Mouse (Mus musculus) layer of hippocampus, postnatal 25 days (tissue): ENCODE data around the gene Jsrp1. TPM values are rescaled to one million over a fixed set of nuclear protein-coding genes. Genes with fewer than 3 reads are reported as not detected.
"Not testable (repeated sequence)": the region's sequence is repeated elsewhere in the genome, so short reads cannot be mapped to it uniquely, and the experiment has no call there.

Experiments
- DNase-seq, 2 experiments: peaks; one replicate each; pipeline ENCODE4 v3.0.0; 2022; ENCODE audit warnings: mixed read lengths in 2 of 2, low spot score in 1 of 2; ENCODE audit errors: extremely low spot score in 1 of 2
- total RNA-seq, 2 experiments: library from RNA; stranded (reverse); gene quantifications; 2 replicates each; pipeline ENCODE4 v1.2.3; 2021

Jsrp1 gene
- total RNA-seq, 2 experiments from 2014 or later = 2.5 to 3.5 TPM

DNA sequence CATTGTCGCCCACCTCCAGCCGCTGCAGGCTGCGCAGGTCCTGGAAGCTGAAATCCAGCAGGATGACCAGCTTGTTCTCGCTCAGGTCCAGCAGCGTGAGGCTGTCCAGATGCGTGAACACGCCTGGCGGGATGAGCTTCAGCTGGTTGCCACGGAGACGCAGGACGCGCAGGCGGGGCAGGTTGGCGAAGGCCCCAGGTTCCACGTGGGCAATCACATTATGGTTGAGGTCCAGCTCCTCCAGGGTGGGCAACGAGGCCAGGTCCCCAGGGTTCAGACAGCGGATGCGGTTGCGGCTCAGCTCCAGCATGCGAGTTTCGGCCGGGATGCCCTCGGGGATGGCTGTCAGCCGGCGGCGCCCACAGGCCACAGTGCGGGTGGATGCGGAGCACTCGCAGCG is 22.3 kb upstream of the Jsrp1 start:
- DNase-seq = no peak

DNA sequence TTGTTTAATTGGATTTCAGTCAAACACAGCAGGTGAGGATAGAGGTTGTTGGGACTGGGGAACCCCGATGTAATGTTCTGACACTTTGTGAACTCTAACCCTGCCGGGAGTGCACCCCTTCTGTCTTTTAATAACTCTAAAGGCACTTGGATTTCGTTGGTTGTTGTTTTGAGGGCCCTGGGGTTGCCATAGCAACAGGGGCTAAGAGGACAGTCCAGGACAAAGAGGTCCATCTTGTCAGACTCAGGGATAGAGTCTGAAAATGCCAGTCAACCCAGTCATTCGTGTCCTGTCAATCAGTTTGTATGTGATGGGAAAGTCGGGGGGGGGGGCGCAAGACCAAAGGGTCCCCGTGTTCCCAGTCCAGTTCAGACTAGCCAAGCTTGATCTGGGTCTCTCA is 19.5 kb upstream of the Jsrp1 start:
- no peak for DNase-seq

DNA sequence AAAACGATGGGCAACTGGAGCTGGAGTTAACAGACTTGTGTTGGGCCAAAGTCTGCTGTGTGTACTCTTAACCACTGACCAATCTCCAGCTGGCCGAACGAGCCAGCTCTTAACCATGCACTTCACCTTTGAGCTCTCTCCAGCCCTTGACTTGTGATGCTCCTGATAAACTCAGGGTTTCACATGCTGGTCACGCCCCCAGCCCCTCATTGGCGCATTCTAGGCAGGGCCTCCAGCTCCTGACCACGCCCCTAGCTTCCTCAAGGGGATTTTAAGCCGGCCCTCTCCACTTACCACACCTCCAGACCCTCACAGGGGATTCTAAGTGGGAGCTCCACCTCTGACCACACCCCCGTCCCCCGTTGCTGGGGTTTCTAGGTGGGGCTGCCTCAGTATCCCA is 17.8 kb upstream of the Jsrp1 start:
- DNase-seq = no peak

DNA sequence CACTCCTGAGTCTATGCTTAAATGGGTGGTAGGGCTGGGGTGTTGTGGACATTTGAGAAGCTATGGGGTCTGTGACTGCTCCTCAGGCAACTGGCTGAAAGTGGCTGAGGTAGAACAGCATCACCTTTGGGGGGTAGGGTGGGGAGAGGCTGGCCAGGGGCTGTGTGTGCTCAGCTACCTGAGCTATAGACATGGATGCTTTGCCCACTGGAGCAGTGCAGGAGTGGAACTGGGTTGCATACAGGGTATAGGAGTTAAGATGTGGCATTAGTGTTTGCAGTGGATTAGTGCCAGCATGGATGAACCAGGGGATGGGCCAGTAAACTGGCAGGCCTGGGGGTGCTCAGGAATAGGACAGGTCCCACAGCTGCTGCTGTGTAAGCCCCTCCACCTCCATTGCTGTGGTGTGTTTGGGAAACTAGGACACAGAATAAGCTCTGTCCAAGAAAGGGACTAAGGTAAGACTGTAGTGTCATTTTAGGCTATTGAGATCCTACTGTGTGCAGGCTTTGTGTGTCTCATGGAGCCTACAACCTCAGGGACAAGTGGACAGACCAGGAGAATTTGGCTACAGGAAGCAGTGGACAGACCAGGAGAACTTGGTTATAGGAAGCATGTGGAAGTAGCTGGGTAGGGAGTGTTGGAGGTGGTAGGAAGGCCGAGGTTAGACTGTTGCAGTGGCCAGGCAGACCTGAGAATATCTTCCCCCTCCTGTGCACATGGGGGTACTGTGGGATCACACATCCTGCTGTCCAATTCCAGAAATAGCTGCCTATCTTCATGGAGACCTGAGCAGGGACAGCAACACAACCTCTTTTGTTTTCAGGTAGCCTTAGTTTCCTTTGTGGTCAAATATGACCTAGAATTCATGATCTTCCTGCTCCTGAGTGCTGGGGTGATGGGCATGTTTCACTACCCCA is 16.3 kb upstream of the Jsrp1 start:
- DNase-seq = no peak

DNA sequence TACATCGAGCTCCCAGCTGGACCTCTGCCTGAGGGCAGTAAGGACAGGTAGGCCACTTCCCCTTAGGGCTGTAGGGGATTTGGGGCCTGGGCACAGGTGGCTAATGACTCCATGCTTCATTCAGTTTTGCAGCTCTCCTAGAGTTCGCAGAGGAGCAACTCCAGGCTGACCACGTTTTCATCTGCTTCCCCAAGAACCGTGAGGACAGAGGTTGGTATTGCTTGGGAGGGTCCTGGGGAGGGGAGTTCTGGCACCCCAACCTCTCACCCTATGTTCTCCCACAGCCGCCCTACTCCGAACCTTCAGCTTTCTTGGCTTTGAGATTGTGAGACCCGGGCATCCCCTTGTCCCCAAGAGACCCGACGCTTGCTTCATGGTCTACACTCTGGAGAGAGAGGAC is 15.3 kb upstream of the Jsrp1 start:
- DNase-seq = not testable (repeated sequence)

DNA sequence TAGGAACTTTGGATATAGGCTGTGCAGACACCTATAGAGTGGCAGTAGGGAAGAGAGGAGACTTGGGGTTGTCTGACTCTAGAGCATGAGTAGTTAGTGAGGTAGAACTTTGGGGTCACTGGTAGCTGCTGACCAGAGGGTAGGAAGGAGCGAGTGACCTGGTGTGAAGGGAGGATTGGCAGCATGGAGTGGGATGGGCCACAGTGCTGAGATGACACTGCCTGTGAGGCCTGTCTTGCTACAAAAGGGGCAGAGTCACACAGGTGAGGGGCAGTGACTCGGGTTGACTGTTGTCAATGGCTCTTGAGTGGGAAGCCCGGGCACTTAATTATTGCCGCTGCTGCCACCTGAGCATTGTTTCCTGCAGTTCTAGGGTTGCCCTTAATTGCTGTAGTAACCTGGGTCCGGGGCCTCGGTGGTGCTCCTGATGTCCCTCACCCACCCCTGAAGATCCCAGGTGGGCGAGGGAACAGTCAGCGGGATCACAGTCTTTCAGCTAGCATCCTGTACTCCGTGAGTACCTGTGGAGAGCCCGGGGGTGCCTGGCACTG is 14.6 kb upstream of the Jsrp1 start:
- DNase-seq = no peak

DNA sequence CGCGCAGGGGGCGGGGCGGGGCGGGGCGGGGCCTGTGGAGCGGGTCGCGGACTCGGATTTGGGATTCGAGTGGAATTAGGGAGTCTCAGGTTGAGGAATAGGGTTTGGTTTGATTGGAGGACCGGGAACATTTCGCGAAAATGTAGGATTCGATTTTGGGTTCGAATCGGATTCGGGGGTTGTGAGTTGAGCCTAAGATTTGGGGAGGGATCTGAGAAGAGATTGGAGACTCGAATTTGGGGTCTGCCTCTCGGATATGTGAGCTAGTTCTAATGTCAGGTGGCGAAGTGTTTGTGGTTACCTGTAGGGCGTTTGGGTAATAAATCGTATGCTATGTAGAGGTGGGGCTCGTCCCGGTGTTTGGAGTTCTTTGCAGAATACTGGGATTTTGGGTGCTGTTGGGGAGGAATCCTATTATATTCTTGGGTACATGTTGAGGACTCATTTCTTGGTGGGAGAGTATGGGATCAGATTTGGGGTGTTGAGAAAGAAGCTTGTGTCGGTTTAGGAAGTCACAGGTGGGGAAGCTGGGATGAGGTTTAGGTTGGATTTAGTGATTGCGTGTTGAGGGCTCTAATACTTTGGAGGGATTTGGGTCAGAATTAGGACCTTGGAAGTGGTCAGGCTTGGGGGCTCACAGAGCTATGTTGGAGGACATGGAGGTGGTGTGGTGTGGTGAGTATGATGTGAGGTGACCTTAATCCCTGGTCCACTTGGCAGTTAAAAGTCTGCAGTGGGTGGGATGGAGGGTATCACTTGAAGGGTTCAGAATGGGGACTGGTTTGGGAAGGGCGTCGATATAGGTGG is 14.0 kb upstream of the Jsrp1 start:
- DNase-seq = no peak

DNA sequence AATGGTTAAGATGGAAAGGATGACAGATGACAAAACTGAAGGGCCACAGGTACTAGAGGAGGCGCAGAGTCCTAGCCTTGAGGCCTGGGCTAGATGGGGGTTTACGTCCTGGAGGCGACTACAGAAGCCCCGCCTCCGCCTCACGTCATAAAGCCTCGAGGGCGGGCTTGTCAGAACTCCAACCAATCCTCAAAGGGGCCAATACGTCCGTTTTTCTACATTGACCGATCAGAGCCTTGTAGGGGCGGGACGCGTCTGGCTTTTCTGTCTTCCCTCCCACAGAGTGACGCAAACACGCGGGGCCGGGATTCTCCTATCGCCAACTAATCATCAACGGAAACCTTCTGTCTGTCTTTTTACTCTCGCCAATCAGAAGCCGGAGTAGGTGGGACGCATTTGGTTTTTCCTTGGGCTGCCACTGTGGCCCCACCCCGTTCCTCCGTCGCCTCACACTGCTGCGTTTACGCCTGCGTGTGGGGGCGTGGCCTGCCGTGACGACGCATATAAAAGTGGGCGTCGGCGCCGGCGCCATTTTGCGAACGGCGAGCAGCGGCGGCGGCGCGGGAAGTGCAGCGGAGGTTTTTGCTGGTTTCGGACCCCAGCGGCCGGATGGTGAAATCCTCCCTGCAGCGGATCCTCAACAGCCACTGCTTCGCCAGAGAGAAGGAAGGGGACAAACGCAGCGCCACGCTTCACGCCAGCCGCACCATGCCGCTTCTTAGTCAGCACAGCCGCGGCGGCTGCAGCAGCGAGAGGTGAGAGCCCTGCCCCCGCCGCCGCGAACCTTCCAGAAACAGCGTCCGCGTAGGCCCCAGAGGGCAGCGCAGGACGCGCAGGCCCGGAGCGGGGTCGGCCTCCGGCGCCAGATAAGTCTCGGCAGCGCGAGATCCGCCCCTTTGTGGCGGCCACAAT is 13.1 kb upstream of the Jsrp1 start, which contains the start of gene Oaz1:
Oaz1 (plus strand) TSS at position 506 of the 912 bp plus-strand sequence.
- DNase-seq = peak; percentile 93 to 94

DNA sequence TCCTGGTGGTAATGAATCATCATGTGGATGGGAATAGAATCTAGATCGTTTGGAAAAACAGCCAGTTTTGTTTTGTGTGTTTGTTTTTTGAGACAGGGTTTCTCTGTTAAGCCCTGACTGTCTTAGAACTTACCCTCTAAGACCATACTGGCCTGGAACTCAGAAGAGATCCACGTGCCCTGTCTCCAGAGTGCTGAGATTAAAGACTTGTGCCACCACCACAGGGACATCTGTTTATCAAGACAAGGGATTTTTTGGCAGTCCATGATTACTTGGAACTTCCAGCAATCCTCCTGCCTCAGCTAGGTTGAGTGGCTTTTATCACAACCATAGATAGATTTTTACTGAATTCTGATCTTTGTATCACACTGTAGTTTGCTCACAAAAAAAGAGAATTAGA is 11.5 kb upstream of the Jsrp1 start:
- no peak for DNase-seq

DNA sequence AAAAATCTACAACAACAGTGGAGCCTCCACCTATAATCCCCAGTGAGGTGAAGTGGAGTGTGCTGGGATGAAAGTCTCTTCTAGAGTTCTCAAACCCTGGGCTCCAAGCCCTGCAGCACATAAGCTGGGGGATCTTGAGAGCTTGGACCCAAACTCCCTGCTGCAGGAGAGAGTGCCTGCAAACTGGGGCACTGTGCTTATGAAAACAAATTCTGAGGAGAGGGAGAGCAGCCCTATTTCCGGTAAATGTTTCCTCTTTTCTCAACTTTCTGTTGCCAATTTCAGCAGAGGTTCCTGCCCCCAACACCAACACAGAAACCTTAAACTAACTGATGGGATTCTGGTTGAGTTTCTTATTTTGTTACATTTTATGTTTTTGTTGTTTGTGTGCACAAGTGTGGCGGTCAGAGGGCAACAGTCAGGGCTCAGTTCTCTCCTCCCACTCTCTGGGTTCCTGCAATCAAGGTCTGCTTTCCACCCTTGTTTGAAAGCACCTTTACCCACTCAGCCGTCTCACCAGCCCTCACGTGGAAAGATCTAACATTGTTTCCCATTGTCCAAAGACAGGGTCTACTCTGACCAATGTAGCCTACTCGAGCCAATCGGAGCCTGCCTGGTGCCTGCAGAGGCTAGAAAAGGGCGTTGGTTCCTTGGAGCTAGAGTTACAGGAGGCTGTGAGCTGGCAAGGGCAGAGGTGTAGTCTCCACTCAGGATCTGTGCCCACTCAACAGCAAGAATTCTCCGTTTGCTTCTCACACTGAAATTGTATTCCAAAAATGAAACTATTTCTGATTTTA is 10.7 kb upstream of the Jsrp1 start:
- DNase-seq = no peak

DNA sequence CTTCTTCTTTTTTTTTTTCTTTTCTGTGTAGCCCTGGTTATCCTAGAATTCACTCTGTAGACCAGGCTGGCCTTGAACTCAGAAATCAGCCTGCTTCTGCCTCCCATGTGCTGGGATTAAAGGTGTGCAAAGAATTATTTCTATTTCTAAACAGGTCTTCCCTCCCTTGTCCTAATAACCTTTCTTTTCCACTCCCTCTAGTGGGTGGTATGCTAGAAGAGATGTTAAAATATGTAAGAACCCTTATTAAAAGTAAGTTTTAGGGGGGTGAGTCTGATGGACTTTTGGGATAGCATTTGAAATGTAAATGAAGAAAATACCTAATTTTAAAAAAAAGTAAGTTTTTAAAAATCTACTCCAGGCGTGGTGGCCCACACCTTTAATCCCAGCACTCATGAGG is 10.0 kb upstream of the Jsrp1 start:
- DNase-seq = no peak

DNA sequence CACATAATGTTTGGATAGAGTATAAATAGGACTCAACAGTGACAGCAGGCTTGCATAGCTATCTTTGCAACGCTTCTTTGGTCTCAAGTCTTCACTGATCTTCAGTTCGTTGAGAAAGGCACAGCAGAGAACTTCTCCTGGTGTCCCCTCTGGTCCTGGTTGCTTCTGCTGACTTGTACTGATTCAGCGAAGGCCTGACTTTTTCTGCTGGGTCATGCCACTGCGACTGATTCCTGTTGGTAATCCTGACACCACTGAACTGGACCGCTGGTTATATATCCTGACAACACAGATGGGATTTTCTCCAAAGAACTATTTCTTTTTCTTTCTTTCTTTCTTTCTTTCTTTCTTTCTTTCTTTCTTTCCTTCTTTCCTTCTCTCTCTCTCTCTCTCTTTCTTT is 9.2 kb upstream of the Jsrp1 start:
- DNase-seq = no peak

DNA sequence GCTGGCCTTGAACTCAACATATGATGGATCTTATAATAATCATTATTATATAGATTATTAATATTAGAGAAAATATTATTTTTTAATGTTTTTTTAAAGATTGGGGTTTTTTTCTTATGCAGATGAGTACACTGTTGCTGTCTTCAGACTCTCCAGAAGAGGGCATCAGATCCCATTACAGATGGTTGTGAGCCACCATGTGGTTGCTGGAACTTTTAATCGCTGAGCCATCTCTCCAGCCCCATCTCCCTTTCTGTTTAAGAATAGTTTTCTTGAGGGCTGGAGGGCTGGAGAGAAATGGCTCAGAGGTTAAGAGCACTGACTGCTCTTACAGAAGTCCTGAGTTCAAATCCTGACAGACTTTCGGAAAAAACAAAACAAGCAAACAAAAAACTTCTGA is 8.7 kb upstream of the Jsrp1 start:
- no peak for DNase-seq

DNA sequence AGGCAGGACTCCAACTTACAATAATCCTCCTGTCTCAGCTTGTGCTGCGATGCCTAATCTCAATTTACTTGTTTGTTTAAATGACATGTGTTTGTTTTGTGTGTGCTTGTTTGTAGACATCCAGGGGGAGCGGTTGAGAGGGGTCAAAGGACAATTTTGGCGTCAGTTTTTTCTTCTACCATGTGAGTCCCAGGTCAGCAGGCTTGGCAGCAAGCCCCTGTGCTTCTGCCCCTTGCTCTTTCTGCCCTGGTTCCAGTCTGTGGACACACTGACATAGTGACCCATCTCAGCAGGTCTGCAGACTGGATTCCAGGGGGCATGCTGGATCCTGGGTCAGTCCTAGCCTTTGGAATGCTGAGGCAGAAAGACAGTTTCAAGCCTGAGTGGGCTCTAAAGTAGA is 6.1 kb upstream of the Jsrp1 start:
- DNase-seq = no peak

DNA sequence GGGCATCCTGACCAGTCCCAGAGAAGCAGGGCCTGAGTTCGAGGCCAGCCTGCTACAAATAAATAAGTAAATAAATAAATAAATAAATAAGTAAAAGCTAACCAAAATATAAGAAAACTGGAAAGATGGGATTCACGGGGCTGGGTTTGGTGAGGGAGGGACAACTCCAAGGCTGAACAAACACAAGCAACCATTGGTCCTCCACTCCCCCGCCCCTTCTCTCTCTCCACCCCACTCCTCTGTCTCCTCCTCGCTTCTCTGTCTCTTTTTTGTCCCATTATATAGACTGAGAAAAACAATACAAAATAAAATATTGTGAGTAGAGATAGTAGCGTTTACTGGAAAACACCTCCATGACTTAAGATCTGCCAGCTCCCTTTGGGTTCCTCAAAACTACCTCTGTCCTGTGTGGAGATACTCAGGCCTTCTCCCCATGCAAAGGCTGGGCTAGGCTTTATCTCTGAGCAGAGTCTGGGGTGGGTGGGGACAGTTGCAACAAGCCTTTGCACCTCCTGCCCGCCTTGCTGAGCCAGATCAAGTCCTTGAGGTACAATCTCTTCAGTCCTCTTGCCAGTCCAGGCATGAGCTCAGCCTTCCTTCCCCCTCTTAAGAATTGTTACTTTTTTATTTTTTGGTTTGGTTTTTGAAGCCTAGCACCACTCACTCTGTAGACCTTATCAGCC is 5.4 kb upstream of the Jsrp1 start:
- DNase-seq = no peak

DNA sequence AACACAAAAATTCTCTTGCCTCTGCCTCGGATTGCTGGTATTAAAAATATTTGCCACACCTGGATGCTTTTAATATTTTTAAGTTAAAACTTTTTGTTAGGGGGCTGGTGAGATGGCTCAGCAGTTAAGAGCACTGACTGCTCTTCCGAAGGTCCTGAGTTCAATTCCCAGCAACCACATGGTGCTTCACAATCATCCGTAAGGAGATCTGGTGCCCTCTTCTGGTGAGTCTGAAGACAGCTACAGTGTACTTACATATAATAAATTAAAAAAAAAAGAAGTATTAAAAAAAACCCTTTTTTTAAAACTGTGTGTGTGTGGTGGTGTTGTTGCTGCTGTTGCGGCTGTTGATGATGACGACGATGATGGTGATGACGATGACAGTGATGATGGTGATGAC is 4.7 kb upstream of the Jsrp1 start:
- not testable (repeated sequence) for DNase-seq

DNA sequence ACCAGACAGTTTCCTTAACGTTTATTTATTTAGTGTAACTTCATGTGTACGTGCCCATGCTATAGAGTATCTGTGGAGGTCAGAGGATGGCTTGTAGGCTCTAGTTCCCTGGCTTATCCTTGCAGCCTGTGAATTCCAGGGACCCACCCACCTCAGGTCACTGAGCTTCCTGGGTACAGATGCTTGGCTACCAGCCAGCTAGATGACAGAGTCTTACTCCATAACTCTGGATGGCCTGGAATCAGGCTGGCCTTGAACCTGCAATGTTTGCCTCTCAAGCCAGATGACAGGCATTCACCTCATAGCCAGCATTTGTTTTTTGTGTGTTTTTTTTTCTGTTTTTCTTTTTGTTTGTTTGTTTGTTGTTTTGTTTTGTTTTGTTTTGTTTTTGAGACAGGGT is 3.9 kb upstream of the Jsrp1 start:
- no peak for DNase-seq

DNA sequence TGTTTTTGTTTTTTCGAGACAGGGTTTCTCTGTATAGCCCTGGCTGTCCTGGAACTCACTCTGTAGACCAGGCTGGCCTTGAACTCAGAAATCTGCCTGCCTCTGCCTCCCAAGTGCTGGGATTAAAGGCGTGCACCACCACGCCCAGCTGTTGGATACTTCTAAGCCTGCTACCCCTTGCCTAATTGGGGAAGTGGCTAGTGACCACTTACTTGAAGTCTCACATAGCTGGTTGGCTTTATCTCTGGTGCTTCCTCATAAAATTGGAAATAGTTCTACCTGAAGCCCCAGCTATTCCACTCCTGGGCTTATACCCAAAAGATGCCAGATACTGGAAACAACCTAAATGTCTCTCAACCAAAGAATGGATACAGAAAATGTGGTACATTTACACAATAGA is 3.0 kb upstream of the Jsrp1 start:
- DNase-seq = not testable (repeated sequence)

DNA sequence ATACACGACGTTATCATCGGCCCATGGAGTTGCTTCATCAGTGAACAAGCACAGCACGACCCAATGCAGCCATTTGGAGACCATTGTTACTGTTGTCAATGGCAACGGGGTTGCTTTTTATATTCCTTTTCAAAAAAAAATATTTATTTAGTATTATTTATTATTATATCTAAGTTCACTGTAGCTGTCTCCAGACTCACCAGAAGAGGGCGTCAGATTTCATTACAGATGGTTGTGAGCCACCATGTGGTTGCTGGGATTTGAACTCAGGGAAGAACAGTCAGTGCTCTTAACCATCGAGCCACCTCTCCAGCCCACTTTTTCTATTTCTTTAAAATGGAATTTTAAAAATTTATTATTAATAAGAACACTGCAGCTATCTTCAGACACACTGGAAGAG is 1.5 kb upstream of the Jsrp1 start:
- no peak for DNase-seq
